Mouse (Mus musculus) kidney, postnatal 4 days (tissue): ENCODE data around the gene Srebf2.
"Not testable (repeated sequence)": the region's sequence is repeated elsewhere in the genome, so short reads cannot be mapped to it uniquely, and the experiment has no call there.

Experiments used
- DNase-seq, 2 experiments: peaks; one replicate each; pipeline ENCODE4 v3.0.0; 2021; ENCODE audit warnings: mixed read lengths in 2 of 2

The Srebf2 gene

DNA sequence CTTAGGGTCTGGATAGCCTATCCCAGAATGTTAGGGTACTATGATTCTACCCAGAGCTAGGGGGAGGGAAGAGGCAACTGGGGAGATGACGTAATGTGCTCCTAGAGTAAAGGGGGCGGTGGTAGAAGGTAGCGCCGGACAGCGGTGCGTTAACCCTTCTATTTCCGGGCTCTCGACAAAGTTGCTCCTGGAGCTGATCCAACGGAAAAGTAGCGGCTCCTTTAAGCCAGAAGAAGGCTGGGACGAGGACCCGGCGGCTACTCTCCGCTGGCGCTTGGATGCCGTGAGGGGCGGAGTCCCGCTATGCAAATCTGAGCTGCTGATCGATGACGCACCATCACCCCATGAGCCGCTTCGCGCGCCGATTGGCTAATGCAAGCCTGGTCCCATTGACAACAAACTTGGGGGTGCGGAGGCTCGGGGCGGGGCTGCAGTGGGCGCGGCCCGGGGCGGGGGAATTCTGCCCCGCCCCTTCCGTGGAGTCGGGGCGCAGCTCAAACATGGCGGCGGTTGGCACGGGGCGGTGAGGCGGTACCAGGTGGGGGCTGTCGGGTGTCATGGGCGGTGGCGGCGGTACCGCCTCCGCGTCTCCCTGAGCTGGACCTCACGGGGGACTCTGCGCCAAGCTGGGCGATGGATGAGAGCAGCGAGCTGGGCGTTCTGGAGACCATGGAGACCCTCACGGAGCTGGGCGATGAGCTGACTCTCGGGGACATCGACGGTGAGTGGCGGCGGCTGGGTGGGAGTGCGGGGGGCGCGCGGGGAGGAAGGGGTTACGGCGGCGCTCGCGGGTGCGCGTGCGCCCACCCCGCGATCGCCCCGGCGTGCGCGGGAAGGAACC lies at the start of gene Srebf2:
Gene Srebf2 (plus strand): TSS at position 412 of the 841 bp plus-strand sequence.
- peak; percentile 99 for DNase-seq

DNA sequence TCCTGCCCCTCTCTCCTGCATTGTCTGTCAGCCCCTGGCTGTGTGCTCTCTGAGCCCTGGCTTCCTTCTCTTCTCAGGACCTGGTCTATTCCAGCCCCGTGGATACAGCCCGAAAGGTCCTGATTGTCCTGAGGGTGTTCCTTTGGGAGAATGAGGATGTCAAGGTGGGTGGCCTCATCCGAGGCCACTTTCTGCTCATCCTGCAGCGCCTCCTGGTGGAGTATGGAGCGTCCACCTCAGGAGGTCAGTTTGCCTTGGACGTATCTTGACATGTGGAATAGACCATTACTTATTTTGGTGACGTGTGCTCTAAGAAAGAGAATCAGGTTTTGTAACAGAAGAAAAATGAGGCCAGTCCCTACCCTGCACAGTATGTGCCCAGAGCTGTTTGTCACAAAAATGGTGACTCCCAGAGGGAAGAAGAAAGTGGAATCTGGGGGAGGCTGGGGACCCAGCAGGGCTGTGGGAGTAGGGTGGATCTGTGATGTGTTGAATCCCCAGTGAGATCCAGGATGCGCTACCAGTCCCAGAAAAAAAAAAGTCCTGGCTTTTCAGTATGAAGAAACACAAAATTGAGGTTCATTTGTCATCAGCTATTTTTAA lies 39.9 kb upstream of the Srebf2 start:
- DNase-seq, result peak; percentile 85 to 87

GRCm38 (mm10) chr15:82120544-82120943 lies 26.4 kb upstream of the Srebf2 start:
- no peak for DNase-seq

DNA sequence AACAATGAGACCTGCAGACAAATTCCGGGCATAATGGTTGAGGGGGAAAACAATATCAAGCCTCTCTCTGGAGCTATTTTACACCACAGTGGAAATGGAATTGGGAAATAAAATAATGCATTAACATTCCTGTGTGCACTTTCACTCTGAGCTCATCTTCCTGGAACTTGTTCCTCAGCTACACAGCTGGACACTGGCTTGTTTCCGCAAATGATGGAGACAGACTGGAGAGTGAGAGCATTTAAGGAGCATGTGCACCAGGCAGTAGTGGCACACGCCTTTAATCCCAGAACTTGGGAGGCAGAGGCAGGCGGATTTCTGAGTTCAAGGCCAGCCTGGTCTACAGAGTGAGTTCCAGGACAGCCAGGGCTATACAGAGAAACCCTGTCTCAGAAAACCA lies 20.3 kb upstream of the Srebf2 start:
- DNase-seq, result not testable (repeated sequence)

GRCm38 (mm10) chr15:82127426-82128374 lies 19.3 kb upstream of the Srebf2 start, which contains the start of gene Ccdc134:
TSS of gene Ccdc134 (plus strand) at chr15:82127922.
- peak; percentile 98 for DNase-seq

DNA sequence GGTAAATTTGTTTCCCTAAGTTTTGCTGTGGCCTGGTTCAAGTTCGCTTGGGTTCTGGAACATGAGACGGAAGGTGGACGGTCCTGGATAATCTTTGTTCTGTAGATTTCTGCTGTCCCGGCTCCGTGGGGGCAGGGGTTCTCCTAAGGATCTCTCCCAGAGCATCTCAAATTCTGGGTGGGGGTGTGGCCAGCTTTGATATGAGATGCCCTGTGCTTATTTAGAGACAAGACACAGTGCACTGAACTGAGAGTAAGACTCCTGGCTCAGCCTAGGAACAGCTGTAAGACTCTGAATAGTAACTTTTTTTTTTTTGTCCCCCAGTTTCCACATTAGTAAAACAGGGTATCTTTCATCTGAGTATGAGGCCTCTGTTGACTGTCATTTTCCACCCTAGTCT lies 18.6 kb upstream of the Srebf2 start:
- no peak for DNase-seq

GRCm38 (mm10) chr15:82130599-82130998 lies 16.4 kb upstream of the Srebf2 start:
- no peak for DNase-seq

DNA sequence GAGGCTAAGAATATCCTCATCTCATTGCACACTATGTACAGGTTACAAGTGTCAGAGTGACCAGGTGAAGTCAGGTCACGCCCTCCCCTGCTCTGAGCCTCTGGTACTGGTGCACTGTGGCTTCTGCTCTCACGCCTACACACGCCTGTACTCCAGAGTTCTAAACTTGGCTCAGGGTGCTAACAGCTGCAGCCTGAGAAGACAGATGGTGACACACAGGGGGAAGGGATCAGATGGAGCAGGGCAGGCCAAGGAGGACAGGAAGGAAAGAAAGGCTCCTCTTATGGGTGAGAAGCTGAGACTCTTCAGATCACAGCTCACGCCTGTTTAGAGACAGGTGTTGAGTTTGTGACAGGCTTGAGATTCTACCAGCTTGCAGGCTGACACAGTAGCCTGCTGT lies 11.6 kb upstream of the Srebf2 start:
- DNase-seq, result no peak

GRCm38 (mm10) chr15:82138565-82138964 lies 8.4 kb upstream of the Srebf2 start:
- peak; percentile 70 to 80 for DNase-seq

DNA sequence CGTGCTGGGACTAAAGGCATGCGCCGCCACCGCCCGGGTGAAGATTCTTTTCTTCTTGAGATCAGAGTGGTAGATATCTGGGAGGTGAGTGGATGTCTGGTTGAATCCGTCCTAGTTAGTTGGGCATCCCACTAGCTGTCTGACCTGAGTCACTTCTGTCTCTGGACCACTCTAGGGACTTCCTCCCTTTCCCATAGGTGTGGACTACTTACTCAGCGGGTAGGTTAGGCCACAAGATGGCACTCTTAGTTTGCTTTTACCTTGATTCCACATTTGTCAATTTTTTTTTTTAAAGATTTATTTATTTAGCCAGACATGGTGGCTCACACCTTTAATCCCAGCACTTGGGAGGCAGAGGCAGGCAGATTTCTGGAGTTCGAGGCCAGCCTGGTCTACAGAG lies 7.8 kb upstream of the Srebf2 start:
- DNase-seq, result peak in 1 of 2 experiments; percentile 40

GRCm38 (mm10) chr15:82140355-82140754 lies 6.6 kb upstream of the Srebf2 start:
- no peak for DNase-seq

GRCm38 (mm10) chr15:82144157-82144556 lies 2.8 kb upstream of the Srebf2 start:
- DNase-seq, result no peak

DNA sequence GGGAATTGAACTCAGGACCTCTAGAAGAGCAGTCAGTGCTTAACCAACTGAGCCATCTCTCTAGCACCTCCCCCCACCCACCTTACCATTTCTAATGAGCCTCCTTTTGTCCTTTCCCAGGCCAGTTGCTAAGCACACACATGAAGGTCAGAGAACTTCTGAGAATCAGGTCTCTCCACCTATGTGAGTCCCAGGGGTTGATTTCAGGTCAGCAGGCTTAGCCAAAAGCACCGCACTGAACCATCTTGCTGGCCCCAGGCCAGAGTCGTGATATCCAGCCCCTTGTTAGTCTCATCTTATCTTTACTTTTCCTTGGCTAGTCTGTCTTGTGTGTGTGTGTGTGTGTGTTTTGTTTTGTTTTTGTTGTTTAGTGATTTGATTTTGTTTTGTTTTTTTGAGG lies 1.6 kb upstream of the Srebf2 start:
- DNase-seq, result no peak

GRCm38 (mm10) chr15:82145851-82146769 lies 871 bp upstream of the Srebf2 start:
- no peak for DNase-seq

- DNase-seq, result peak; percentile 74 to 86
Observed at GRCm38 (mm10) chr15:82147611-82148111, 680 bp downstream of the Srebf2 start.

DNA sequence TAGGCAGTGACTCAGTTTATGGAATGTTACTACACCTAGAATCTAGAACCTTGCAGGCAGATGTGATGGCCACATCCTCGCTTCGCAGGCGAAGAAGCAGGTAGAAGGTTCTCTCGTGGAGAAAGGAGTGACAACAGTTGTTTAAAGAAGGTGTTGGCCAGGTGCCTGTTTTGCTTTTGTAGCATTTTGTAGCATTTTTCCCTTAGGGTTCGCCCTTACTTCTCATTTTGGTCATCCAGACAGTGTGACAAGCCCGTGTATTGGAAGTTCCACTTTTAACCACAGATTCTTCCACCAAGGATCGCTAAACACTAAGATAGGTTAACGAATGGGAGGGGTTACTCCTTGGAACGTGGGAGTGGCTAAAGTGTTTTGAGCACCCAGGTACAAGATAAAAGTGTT lies 1.5 kb downstream of the Srebf2 start:
- no peak for DNase-seq

GRCm38 (mm10) chr15:82150042-82150441 lies 3.1 kb downstream of the Srebf2 start:
- no peak for DNase-seq

DNA sequence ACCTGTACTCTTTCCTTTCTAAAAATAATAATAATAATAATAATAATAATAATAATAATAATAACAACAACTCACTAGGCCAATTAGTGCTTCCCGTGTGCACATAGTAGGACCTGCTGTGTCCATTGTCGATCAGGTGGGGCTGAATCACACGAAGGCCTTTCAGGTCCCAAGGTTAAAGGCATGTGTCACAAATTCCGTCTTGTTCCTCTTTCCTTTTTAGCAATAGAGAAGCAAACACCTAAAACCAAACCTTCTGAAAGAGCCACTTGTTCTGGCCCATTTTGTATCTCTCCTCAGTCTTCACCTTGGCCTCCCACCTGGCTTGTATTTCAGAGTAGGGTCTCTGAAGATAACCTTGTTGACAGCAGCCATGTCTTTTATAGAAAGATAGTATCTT lies 4.2 kb downstream of the Srebf2 start:
- no peak for DNase-seq

GRCm38 (mm10) chr15:82152022-82152421 lies 5.0 kb downstream of the Srebf2 start:
- DNase-seq, result no peak

GRCm38 (mm10) chr15:82152435-82152834 lies 5.5 kb downstream of the Srebf2 start:
- DNase-seq, result no peak

DNA sequence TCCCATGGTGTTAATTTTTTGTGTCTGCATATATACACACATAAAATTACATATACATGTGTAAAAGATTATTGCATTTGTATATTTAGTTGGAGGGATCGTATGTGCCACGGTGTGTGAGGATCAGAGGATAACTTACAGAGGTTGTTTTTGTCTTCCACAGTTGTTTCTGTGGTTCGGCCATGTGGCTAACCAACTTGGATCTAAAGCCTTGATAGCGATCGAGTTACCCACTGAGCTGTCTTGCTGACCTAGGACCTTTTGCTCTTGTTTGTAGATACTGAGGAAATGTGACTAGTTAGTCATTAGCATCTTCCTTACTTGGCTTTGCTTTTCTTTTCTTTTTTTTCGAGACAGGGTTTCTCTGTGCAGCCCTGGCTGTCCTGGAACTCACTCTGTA lies 9.3 kb downstream of the Srebf2 start:
- DNase-seq, result no peak

DNA sequence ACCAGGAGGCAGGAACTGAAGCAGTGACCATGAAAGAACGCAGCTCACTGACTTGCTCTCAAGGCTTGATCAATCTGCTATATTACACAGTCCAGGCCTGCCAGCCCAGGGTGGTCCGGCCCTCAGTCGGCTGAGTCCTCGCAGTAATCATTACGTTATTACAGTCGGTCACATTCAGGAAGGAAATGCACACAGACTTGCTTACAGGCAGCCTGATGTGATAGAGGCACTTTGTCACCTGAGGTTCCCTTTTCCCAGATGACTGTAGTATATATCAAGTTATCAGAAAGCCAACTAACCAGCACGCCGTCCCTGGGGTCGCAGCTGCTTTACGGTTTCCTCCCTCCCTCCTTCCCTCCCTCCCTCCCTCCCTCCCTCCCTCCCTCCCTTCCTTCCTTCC lies 9.9 kb downstream of the Srebf2 start:
- DNase-seq, result no peak
